8 mouse cellular contexts compared by ENCODE assay signal in the genomic region with DNA sequence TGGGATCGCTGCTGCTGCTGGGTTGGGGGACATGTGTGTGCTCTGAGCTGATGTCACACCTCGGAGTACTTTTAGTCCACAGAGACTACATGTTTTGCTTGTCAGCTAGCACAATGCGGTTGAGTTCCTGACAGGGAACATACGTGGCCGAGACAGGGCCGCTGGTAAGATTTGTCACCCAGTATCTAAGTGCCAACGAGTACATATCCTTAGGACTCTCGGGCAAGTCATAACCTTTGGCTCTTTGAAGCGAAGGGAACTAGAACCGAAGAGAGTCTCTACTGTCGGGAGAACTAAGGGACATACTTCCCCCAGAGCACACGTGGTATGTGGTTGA. TPM values are rescaled to one million over a fixed set of nuclear protein-coding genes. Genes with fewer than 3 reads are reported as not detected.
DNase-seq lines count a peak whose midpoint lies in the region; ATAC-seq and TF ChIP-seq lines count a peak whose summit lies in the region.

No protein-coding gene starts in this region.

- no peak for ATAC-seq in forebrain, embryonic 12.5 days (ENCODE audit: low FRiP score)
- ATAC-seq in liver, embryonic 13.5 days (ENCODE audit: low read depth) = peak; percentile 22

- DNase-seq in layer of hippocampus, adult 2 months (ENCODE audit: low spot score in 2 of 2) = no peak
- no peak for DNase-seq in layer of hippocampus, postnatal 10 days (ENCODE audit: low spot score in 2 of 2)
- DNase-seq in MN1 (ENCODE audit: low spot score) = peak; percentile 45
- DNase-seq in liver, embryonic 13.5 days = no peak
- no peak for DNase-seq in gastrocnemius, postnatal 10 days
- DNase-seq in left cerebral cortex, adult 18-20 months (ENCODE audit: low spot score in 2 of 2) = no peak

- WGBS in forebrain, embryonic 12.5 days = 9% methylated on average over 12 of the region's 12 CpGs
- under 1% methylated on average over 12 of the region's 12 CpGs for whole genome bisulfite sequencing in liver, embryonic 13.5 days (ENCODE audit: insufficient replicate concordance)
- 5% methylated on average over 12 of the region's 12 CpGs for WGBS in olfactory bulb, adult 2 months

- no peak for TF ChIP-seq CTCF in layer of hippocampus, adult 2 months (conservative IDR thresholded peaks at IDR 0.05)
- TF ChIP-seq CTCF in olfactory bulb, adult 2 months (IDR thresholded peaks at IDR 0.05; ENCODE audit: insufficient read depth, low read depth, low read length) = no peak

- peak overlapping the region; percentile 71 for H3K4me3 ChIP-seq in layer of hippocampus, adult 2 months
- peak overlapping the region; percentile 95 for H3K4me3 ChIP-seq in forebrain, embryonic 12.5 days (replicated peaks)
- H3K4me3 ChIP-seq in liver, embryonic 13.5 days (replicated peaks) = peak overlapping the region; percentile 94
- H3K4me3 ChIP-seq in olfactory bulb, adult 2 months (ENCODE audit: insufficient read depth, low read depth, low read length) = peak overlapping the region; percentile 96

- no peaks in the 10 kb centered on the region for H3K27me3 ChIP-seq in forebrain, embryonic 12.5 days
- H3K27me3 ChIP-seq in liver, embryonic 13.5 days = no peaks in the 10 kb centered on the region

- peaks cover 18% of the 10 kb centered on the region for H3K4me1 ChIP-seq in forebrain, embryonic 12.5 days
- H3K4me1 ChIP-seq in liver, embryonic 13.5 days (replicated peaks) = peaks cover 26% of the 10 kb centered on the region
- peaks cover 9% of the 10 kb centered on the region for H3K4me1 ChIP-seq in olfactory bulb, adult 2 months (ENCODE audit: control insufficient read depth, insufficient read depth, low read length)

- H3K36me3 ChIP-seq in forebrain, embryonic 12.5 days (replicated peaks) = peaks cover 13% of the 10 kb centered on the region
- H3K36me3 ChIP-seq in liver, embryonic 13.5 days = peaks cover 24% of the 10 kb centered on the region

- peak overlapping the region; percentile 97 for H3K27ac ChIP-seq in layer of hippocampus, adult 2 months
- H3K27ac ChIP-seq in forebrain, embryonic 12.5 days = no peak overlapping the region
- peak overlapping the region; percentile 86 for H3K27ac ChIP-seq in liver, embryonic 13.5 days
- no peak overlapping the region for H3K27ac ChIP-seq in olfactory bulb, adult 2 months (ENCODE audit: insufficient read depth, low read depth, low read length)

- H3K9ac ChIP-seq in forebrain, embryonic 12.5 days = peak overlapping the region; percentile 95
- H3K9ac ChIP-seq in liver, embryonic 13.5 days = peak overlapping the region; percentile 95

- TF ChIP-seq POLR2A in olfactory bulb, adult 2 months (IDR thresholded peaks at IDR 0.05; ENCODE audit: insufficient read depth, low read depth, low read length) = no peak

- peak overlapping the region; percentile 84 for H3K4me2 ChIP-seq in forebrain, embryonic 12.5 days
- peak overlapping the region; percentile 71 for H3K4me2 ChIP-seq in liver, embryonic 13.5 days

- no peaks in the 10 kb centered on the region for H3K9me3 ChIP-seq in forebrain, embryonic 12.5 days
- H3K9me3 ChIP-seq in liver, embryonic 13.5 days (replicated peaks) = no peaks in the 10 kb centered on the region

RNA-seq across cellular contexts. Expression of a gene that starts 1.5 kb away (rescaled TPM):
- 10 to 100 TPM; 22.1 to 22.9 TPM for total RNA-seq in layer of hippocampus, adult 2 months (2021)
- total RNA-seq in layer of hippocampus, postnatal 10 days (2021) = 10 to 100 TPM; 21.6 to 22.8 TPM
- 20.5 and 22.0 TPM in 2 replicates for polyA plus RNA-seq in forebrain, embryonic 12.5 days (2016; fragmentation: Nextera tagmentation; extraction: Ambion mirVana)
- polyA plus RNA-seq in liver, embryonic 13.5 days (2015; fragmentation: Nextera tagmentation; extraction: Ambion mirVana) = 11.2 and 13.4 TPM in 2 replicates
- polyA plus RNA-seq in olfactory bulb, adult 2 months (2012; ENCODE audit: insufficient read depth, insufficient read length, low replicate concordance, missing spikeins) = not detected in 2 replicates
- 1 to 10 TPM; 5.7 to 7.9 TPM for total RNA-seq in gastrocnemius, postnatal 10 days (2021)
- total RNA-seq in left cerebral cortex, adult 18-20 months (2021) = 10 to 100 TPM; 21.0 to 22.3 TPM

Comparison
In these comparisons a context has a peak if more than half of its experiments do, and no peak if none do; other contexts are left out.
1. H3K27ac ChIP-seq: peak in layer of hippocampus, adult 2 months (single experiment) and liver, embryonic 13.5 days (single experiment); none in forebrain, embryonic 12.5 days (single experiment) and olfactory bulb, adult 2 months (single experiment).
2. Peak in every context shown above with its lines, with median percentiles within 50 percentile points of each other: H3K4me3 ChIP-seq.